Mouse (Mus musculus) frontal cortex, adult (tissue): ENCODE data around the gene E130114P18Rik.

Experiments
- ATAC-seq: cut with Nextera tagmentation; 2 replicates; pipeline ENCODE4 v1.9.2; 2017; ENCODE audit warnings: mild to moderate bottlenecking, moderate library complexity, mixed read lengths; ENCODE audit not compliant: low TSS enrichment

E130114P18Rik gene

DNA sequence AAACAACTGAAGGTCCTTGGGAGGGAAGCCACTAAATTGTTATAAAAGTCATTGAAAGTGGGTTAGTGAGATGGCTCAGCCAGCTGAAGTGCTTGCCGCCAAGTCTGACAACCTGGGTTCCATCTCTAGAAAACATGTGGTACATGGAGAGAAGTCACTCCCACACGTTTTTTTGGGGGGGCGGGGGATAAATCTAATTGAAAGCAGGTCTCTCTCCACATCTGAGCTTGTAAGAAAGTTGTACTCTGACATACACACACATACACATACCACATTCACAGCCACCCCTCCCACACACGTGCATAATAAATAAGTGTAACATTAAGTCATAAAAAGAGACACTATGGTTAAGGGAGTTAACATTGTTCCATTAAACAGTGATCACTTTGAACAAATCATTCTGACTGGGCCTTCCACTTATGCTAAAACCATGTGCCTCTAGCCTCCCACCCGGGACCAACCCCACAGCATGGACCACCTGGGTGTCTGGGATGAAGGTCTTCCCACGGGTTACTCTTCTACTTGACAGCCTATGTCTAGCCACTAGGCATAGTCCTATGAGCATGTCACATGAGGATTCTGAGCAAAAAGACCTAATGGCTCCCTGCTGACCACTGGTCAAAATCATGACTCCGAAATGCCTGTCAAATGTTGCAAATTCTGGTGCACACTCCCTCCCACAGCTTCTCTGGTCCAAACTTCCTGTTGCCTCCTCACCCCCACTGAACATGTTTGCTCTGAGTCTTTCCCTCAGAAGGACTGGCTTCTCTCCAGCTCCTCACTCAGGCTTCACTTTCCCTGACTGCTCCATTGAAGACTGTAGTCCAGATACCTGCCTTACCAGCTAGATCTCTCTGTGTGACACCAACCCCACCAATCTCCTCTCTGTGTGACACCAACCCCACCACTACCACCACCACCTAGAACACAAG is 80.9 kb downstream of the E130114P18Rik start:
- no peak for ATAC-seq

DNA sequence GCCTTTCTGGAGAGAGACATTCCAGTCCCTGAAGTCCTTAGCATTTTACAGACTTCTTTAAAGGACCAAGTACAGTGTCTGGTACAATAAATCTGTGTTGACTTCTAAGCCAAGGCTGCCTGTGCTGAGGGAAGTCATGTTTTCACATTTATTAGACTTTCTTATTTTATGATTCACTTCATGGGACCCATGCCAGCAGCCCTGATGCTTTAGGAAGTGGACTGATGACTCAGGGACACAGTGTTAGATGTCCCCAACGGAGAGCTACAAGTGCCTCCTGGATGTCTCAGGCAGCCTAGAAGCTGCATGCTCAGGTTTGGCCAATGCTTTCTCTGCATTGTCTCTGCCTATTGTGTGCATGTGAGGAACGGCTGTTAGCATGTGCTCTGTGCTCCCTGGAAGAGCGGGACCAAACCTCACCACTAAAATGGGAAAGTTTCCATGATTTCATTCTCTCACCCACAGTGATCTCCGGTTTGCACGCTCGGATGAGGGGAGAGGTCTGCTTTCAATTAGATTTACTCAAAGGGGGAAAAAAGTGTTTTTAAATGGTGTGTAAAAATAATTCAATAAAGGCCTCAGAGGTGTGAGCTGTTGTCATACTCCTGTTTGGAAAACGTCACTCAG is 82.4 kb downstream of the E130114P18Rik start:
- no peak for ATAC-seq

DNA sequence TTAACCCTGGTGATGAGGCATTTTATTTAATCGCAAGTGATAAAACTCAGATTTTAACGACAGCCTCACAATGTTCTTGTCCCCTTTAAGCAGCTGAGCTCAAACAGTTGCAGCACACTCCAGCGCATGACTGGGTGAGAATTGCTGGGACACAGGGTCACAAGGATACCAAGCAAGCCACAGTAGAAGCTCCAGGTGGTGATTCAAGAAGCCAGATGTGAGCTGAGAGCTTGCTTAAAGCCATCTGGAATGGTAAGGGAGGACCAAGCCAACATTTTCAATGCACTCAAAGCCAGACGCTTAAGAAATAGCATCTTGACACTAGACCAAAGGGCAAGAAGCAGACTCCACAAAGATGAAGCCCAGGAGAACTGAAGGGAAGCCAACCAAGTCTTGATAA is 83.9 kb downstream of the E130114P18Rik start:
- no peak for ATAC-seq

DNA sequence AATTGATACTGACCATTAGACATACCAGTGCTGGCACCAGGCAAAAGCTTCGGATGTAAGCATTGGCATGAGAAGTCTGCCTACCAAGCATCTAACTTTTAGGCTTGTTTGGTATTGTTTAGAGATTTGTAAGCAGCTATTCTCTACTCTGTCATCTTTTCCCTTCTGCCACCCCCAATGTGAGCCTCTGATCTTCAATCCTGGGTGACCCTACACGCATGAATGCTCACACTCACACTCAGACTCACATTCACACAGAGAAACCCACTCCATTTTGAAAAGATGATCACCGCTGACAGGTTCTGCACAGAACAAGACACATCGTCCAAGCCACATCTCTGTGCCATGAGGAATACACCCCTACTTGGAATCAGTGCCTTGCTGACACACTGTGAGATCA is 84.8 kb downstream of the E130114P18Rik start:
- ATAC-seq: no peak

DNA sequence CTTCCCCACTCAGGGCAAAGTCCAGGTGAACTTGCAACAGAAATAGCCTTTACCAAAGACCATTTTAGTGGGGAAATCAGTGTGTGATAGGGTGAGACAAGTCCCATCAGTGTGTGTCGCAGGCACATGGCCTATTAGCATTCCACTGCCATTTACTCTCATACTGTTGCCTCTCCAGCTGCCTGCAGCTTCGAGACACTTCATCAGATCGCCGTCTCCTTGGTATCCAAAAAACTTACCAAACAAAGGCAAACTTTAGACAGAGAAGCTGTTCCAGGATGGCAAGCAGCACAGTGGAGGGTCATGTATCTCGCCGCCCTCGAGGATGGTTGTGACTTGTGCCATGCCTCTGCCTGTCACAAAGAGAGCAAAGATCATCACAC is 87.5 kb downstream of the E130114P18Rik start:
- no peak for ATAC-seq

DNA sequence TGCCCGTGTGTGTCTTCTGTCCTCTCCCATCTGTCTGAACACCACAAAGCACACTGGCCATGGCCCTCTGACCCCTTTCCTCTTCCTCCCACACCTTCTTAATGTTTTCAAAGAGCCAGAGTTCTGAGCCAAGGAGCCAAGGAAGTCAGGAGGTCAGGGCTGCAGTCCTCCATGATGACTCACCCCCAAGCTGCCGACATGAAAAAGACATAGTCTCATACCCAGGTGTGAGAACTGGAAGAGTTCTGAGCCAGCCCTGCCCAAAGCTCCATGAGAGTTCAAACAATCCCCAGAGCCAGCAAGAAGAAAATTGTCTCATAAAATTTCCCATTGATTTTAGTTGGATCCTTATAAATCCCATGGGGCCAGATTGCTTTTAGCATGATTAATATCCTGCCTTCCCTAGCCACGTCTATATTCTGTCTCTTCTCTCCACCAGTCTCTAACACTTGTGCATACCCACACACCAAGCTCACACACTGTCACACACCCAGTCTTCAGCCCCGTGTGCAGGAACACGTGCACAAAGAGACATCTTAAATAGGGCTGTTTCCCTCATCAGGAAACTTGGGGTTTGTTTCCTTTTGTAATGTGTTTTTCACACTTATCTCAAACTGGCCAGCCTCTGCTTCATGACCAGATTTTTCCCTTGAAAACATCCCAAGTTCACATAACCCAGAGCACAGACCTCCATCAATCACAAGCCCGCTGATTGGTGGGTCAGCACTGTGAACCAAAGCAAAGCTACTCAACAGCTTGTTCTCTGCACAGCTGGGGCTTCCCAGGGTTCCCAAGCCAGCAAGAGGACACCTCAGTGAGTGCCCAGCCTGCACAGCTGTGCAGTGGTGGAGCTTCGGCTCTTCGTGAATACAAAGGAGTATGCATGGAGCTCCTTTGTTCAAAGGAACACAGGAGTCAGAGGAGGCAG is 88.2 kb downstream of the E130114P18Rik start:
- ATAC-seq: no peak

DNA sequence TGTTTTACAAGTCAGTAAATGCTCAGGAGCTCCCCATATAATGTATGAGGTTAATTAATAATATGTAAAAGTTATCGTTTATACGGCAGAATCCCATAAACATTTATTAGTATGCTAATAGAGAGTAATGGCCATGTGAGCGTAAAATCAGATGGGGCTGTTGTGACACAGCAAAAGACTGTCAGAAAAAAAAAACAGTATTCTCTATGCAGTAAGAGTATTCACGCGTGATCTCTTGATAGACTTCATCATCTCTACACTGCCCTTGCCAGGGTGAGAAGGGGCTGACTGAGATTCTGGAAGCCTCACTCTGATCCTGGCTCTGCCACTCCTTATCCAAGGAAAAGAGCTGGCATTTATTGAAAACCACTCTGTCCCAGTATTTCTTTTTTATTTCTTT is 91.9 kb downstream of the E130114P18Rik start:
- no peak for ATAC-seq

DNA sequence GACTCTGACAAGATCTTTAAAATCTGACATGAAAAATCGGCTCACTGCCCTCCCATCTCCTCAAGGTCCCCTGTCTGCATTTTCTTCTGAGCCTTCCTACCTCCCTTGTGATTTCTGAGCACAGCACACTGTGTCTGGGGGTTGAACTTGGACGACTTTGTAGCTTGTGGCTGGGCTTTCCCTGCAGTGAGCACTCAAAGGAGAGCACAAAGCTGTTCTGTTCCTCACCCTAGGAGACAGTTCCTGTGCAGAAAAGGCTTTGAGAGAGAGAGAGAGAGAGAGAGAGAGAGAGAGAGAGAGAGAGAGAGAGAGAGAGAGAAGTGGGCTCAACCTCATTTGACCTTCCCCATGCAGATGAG is 101.3 kb downstream of the E130114P18Rik start:
- ATAC-seq: peak; percentile 42; the same call in 1 of the 2 replicates

DNA sequence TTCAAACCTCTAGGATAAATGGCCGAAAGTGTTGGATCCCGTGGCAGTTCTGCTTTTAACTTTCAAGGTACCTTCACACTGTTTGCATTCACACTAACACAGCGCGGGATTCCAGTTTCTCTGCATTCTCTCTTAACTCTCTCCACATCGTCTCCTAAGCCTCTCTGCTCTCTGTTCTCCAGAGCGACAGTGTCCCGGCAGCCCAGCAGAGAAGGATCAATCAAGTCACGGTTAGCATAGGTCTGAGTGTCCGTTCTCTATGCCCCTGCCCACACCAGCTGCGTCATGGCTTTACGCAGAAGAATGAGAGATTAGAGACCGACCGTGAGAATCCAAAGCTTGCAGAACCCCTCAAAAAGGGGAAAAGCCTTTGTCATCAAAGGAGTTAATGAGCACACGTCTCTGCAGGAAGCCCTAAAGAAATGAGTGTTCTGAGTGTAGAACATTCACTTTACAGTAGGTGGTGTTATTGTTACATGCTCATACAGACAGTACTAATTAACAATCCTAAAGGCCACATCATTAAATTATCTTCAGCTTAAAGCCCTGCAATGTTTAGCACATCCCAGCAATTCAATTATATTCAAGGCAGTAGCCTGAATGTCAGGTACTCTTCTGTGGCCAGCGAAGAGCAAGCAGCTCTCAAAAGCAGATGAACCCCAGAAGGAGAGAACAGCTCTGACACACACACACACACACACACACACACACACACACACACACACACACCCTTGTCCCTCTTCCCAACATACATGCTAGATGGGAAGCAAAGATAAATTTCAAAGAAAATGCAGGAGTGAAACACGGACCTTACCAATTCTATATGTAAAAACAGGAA is 101.9 kb downstream of the E130114P18Rik start:
- ATAC-seq: peak; percentile 93

DNA sequence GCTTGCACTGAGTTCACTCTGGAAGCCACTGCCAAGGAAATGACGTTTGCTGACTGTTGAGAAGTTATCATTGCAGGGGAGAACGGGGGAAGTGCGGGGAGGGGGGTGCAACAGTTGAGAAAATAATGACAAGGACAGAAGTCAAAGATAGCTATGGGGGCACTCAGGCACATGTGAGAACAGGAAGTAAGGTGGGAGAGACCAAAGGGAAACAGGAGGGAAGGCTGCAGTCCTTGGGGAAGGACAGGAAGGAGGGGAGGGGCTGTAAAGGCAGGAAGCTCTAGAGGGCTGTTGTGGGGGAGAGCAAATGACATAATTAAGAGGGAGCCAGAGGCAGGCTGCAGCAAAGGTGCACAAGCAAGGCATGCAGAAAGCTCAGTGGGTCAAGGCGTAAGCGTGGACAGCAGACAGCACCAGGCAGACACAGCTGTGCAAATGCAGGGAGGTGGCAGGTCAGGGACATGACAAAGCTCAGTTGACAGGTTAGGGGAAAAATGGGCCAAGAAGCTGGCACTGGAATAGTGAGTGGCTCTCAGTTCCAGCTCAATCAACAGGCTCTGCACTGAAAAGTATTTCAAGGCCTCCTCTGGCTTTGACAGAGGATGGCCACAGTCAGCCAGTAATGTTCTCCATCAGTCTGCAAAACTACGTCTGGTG is 103.9 kb downstream of the E130114P18Rik start:
- no peak for ATAC-seq

DNA sequence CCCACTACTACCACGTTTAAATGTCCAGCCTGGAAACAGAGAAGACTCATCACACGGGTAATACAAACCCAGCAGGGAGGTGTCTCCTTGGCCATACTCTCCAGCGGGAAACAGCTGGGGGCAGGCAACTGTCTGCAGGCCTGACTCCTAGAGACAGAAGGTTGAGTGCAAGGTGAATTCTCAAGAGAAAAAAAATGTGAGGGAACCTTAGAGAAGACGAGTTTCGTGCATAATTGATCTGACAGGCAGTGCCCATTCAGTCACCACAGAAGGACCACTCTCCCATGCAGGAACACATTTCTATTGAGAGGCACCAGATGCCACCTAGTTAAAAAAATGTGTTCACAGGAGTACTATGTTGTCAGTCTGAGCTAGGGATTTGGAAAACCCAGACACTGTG is 105.4 kb downstream of the E130114P18Rik start:
- ATAC-seq: no peak

DNA sequence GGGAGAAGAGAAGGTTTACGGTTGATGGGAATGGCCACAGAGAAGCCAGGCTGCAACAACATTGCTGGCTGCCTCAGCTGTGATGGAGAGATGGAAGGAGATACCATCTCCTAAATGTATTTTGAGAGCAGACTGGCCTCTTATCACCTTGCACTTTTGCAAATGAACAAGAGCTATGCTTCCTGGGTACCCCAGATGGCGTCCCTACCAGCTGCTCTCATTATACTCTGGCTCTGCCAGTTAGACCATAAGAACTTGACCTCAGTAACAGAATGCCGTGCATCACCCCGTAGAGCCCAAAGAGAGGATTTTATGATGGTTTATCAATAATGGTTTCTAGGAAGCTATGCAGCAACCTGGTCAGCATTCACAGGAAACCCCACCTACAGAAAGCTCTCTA is 106.0 kb downstream of the E130114P18Rik start:
- no peak for ATAC-seq

DNA sequence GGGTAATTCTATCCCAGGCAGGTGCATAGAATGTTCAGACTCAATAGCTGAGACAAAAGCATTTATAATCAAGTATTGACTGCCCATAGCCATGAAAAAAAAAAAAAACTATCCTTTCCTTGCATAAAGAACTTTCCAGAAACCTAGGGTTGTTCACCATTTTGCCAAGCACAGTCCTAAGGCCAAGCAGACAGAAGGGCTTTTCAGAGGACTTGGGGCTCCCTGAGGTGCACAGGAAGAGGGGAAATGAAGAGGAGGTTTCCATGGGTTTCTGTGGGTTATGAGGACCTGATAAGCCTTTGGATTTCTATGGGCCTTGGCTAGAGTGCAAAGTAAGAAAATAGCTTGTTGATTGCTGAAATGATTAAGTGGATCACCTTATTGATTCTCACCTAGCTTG is 107.5 kb downstream of the E130114P18Rik start:
- no peak for ATAC-seq

DNA sequence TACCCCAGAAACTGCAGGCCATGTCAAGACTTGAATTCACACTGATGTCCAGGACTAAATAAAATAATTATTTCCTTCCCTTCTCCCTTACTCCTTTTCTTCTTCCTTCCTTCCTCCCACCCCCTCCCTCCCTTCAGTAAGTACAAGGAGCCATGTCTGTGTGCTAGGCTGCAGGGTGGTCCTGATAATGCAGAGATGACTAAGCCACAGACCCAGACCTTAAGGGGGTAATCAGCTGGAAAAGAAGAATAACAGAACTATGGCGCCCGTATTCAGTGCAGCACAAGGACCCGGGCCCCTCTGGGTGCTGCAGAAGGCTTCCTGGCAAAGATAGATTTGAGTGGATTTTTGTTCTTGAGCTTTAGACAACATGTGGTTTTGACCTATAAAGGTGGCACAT is 108.1 kb downstream of the E130114P18Rik start:
- no peak for ATAC-seq

DNA sequence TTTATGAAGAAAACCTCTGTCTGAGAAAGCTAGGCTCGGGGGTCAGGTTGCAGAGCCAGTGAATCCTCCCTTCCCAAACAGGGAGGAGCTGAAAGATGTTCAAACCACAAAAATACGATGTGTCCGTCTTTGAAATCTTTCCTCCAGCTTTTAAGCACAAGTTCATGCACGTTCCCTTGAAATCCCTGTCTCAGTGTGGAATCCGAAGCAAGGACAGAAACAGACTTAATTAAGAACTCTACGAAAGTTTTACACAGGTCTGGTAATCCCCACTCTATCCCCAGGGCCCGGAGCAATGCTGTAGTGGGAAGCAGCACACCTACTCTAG is 112.5 kb downstream of the E130114P18Rik start:
- no peak for ATAC-seq

DNA sequence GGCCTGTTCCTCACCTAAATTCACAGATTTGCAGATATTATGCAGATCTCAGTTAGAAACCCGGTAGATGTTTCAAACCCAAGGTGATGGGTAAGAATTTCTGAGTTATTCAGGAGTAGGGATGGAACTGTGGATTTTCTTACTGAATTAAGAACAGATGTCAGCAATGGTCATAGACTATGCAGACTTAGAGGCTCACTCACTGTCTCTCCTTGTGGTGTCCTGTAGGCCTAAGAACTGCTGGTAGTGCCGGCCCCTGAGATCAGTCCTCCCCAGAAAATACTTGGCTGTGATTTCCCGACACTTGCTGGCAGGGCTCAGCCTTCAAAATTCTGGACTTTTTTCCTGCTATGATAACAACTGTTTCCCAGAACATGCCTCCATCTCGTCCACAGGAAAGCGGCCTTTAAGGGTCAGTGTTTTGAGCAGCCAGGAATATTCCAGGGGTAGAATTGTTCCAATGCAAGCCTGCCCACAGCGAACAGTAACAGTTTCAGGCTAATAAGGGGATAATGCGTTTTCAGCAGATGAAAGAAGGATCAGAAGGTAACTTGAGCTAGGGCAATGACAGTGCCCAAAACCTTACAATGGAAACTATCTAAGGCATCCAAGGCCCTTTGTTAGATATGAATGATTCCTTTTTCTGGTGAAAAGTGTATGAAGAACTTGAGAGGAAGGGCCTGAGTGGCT is 113.0 kb downstream of the E130114P18Rik start:
- ATAC-seq: no peak

DNA sequence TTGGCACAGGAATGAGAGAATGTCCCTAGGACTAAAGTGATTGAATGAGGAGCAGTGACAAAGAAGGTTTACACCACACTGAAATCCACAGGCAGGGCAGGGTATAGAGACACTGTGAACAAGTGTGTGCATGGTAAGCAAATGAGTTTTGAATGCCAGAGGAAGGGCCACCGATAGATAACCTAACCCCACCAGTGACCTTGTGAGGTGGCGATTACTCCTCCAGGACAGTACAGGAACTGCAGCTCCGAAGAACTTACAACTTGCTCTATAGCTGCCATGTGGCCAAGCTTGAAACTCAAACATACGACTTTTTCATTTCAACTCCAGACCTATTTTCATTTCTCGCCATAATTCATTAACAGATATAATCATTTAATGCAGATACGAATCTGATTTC is 114.0 kb downstream of the E130114P18Rik start:
- ATAC-seq: no peak

DNA sequence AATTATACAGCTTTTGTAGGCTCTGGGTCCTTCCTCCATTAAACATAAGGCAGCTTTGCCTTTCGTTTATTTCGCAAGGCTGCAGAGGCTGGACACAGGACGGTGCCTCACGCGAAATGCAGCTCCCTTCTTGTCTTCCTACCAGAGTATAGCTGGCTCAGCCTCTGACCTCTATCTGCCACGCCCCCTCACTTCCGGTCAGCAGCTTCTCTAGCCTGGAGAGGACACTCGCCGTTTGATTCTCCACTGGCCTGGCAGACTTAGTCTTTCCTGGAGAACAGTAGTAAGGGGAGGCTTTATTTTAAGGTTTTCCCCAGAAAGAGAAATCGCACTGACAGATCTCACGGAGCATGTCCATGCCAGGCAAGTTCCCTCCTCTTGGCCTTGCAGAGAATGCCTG is 115.0 kb downstream of the E130114P18Rik start:
- ATAC-seq: no peak

DNA sequence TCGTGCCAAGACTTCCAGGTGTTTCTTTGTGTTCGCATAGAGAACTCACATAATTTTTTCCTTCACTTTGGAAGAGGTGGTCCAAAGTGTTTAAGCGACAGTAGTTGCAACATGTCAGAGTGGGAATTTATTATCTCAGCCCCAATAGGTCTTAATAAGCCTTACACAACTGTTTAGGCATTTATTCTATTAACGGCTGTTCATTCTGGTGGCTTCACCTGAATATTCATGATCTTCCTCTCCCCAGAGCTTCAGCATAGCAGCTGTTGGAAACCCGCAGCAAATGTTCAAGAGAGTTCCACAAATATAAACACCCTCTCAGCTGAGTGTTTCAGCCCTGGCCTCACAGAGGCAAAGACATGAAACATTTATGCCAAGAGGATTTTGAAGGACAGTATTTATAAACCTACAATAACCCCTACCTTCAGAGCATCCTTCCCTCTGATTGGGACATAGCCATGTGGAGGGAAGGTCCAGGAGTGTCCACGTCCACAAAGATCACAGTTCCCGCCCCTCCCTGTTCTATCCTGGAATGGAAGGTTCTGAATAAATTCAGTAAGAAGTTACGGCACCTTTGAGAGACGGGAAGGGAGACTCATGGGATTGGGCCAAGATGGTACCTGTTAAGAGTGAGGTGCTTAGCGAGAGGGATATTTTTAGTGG is 116.1 kb downstream of the E130114P18Rik start:
- ATAC-seq: 0 out of 2 replicates have a peak, but pooled peaks have one; percentile 23

DNA sequence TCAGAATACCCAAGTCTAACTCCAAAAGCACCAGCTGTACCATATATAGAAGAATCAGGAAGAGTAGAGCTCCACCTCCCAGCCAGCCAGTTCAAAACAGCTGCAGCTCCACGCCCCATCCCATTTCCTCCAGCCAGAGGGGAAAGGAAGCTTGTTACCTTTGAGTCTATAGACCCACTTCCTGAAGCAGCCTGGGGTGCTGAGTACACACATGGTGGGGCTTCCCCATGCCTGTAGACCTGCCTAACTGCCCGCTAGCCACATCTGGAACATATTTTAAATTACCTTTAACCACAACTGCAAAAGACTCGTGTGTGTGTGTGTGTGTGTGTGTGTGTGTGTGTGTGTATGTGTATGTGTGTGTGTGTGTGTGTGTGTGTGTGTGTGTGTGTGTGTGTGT is 120.3 kb downstream of the E130114P18Rik start:
- ATAC-seq: no peak
